In genomic region chr4:65092191-65092590, GRCm38 (mm10) we compare ENCODE assay signal across 9 mouse cellular contexts. TPM values are rescaled to one million over a fixed set of nuclear protein-coding genes. Genes with fewer than 3 reads are reported as not detected.
A peak's percentile ranks its signal among the peaks of the same experiment; 100 is the strongest.
DNase-seq lines count a peak whose midpoint lies in the region; ATAC-seq and TF ChIP-seq lines count a peak whose summit lies in the region.
"Had no signal": no experiment of that assay in that cellular context is flagged by ENCODE, and none has a peak within 500 bp of the region (broad histone marks: within the 10 kb centered on the region; RNA-seq: fewer than 3 reads in every experiment).

No protein-coding gene starts in this region.

- peak; percentile 70 for TF ChIP-seq CTCF in kidney, postnatal 0 days (IDR thresholded peaks at IDR 0.05; ENCODE audit: low read depth)

- no peak for ATAC-seq in kidney, postnatal 0 days (replicated peaks; ENCODE audit: low FRiP score, low read depth)
- no peak for ATAC-seq in heart, embryonic 11.5 days (replicated peaks; ENCODE audit: insufficient number of reproducible peaks, low FRiP score, low TSS enrichment)

- H3K9me3 ChIP-seq in kidney, postnatal 0 days (replicated peaks; ENCODE audit: low read length), result no peaks in the 10 kb centered on the region
- H3K9me3 ChIP-seq in heart, embryonic 11.5 days (replicated peaks; ENCODE audit: control insufficient read depth, low read length), result no peaks in the 10 kb centered on the region

- no peak overlapping the region for H3K9ac ChIP-seq in kidney, postnatal 0 days (ENCODE audit: low read depth, low read length)
- no peak overlapping the region for H3K9ac ChIP-seq in heart, embryonic 11.5 days (ENCODE audit: low read depth, low read length)

- H3K36me3 ChIP-seq in kidney, postnatal 0 days (ENCODE audit: insufficient read depth, low read length), result no peaks in the 10 kb centered on the region
- no peaks in the 10 kb centered on the region for H3K36me3 ChIP-seq in heart, embryonic 11.5 days (ENCODE audit: control insufficient read depth, insufficient read depth, low read length)

- no peak overlapping the region for H3K27ac ChIP-seq in kidney, postnatal 0 days
- no peak overlapping the region for H3K27ac ChIP-seq in heart, embryonic 11.5 days (ENCODE audit: low read depth, low read length)
- H3K27ac ChIP-seq: macrophage had no signal

- H3K4me1 ChIP-seq in kidney, postnatal 0 days (replicated peaks; ENCODE audit: insufficient read depth, low read length), result no peaks in the 10 kb centered on the region
- no peaks in the 10 kb centered on the region for H3K4me1 ChIP-seq in heart, embryonic 11.5 days (ENCODE audit: control insufficient read depth, insufficient read depth, low read length)

- peak; percentile 30 for DNase-seq in kidney, postnatal 0 days (ENCODE audit: low spot score)
- no peak for DNase-seq in kidney, adult 18-20 months
- DNase-seq in right cerebral cortex, postnatal 4 days, result peak; percentile 2
- DNase-seq in right cerebral cortex, adult 2 months (ENCODE audit: low spot score in 2 of 2), result no peak
- peak; percentile 61 for DNase-seq in embryo, embryonic 10 days (ENCODE audit: low spot score)
- DNase-seq in natural killer cell, adult 2 months (ENCODE audit: low spot score in 2 of 2), result no peak
- DNase-seq: thymus, adult 2 months had no signal

- no peaks in the 10 kb centered on the region for H3K27me3 ChIP-seq in kidney, postnatal 0 days (ENCODE audit: insufficient read depth, low read length)
- H3K27me3 ChIP-seq in heart, embryonic 11.5 days (ENCODE audit: control insufficient read depth, insufficient read depth, low read length), result no peaks in the 10 kb centered on the region

- no peak overlapping the region for H3K4me3 ChIP-seq in kidney, postnatal 0 days (replicated peaks; ENCODE audit: low read depth, low read length)
- H3K4me3 ChIP-seq in heart, embryonic 11.5 days (ENCODE audit: low read depth, low read length), result no peak overlapping the region

- 4% methylated on average over 1 of the region's 1 CpGs for WGBS in kidney, postnatal 0 days
- 10% methylated on average over 1 of the region's 1 CpGs for WGBS in heart, embryonic 11.5 days (ENCODE audit: insufficient replicate concordance)

- H3K4me2 ChIP-seq in kidney, postnatal 0 days (ENCODE audit: low read length), result no peak overlapping the region
- H3K4me2 ChIP-seq in heart, embryonic 11.5 days, result no peak overlapping the region

RNA-seq across cellular contexts. Expression of gene Pappa, which starts 31.8 kb away (rescaled TPM):
- polyA plus RNA-seq in kidney, postnatal 0 days (2015; fragmentation: Nextera tagmentation; extraction: Ambion mirVana), result 1.5 and 1.7 TPM in 2 replicates
- 1.2 and 1.3 TPM in 2 replicates for polyA plus RNA-seq in heart, embryonic 11.5 days (2014; fragmentation: Nextera tagmentation; extraction: Ambion mirVana)
- polyA plus RNA-seq: macrophage had no signal

Comparison
In these comparisons a context has a peak if more than half of its experiments do, and no peak if none do; other contexts are left out.
1. DNase-seq: peak in kidney, postnatal 0 days (single experiment), right cerebral cortex, postnatal 4 days (single experiment) and embryo, embryonic 10 days (single experiment); none in kidney, adult 18-20 months (single experiment), right cerebral cortex, adult 2 months (0 of 2) and natural killer cell, adult 2 months (0 of 2).